Mouse (Mus musculus) gastrocnemius, postnatal 36 days (tissue): ENCODE results near the gene Alg14. TPM values are rescaled to one million over a fixed set of nuclear protein-coding genes. Genes with fewer than 3 reads are reported as not detected.

ENCODE experiments used
- DNase-seq, 2 experiments: peaks; one replicate each; pipeline ENCODE4 v3.0.0; 2022
- intact Hi-C: fragments of 180-260 bp; cut with DNase I; formaldehyde crosslinking; loops from one replicate; pipeline ENCODE4 v1.15.1; 2025
- total RNA-seq, 2 experiments: library from RNA; stranded (reverse); gene quantifications; 2 replicates each; pipeline ENCODE4 v1.2.3; 2021

Alg14 gene
- total RNA-seq, 2 experiments from 2014 or later, result 7.0 to 8.7 TPM

GRCm38 (mm10) chr3:121274010-121274409 is 17.6 kb upstream of the Alg14 start:
- DNase-seq, result no peak
- intact Hi-C loops, result no loop called here

GRCm38 (mm10) chr3:121277009-121277408 is 14.6 kb upstream of the Alg14 start:
- intact Hi-C loops, result no loop called here
- DNase-seq, result no peak

DNA sequence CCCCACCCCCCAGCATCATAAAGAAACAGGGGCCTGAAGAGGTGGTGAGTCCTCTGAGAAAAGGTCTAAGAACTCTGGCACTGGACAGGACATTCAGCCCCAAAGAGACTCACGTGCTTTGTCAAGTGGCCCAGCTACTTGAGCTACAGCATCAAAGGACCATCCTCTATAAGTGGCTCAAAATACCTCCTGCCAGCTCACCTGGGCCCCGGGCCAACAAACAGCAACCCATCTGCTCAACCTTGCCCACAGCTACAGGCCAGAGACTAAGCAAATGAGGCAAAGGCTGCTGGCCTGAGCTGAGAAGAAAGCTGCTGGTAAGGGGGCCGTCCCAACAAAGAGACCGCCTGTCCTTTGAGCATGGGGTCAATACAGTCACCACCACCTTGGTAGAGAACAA is 14.0 kb upstream of the Alg14 start:
- DNase-seq, result no peak
- intact Hi-C loops, result no loop called here

DNA sequence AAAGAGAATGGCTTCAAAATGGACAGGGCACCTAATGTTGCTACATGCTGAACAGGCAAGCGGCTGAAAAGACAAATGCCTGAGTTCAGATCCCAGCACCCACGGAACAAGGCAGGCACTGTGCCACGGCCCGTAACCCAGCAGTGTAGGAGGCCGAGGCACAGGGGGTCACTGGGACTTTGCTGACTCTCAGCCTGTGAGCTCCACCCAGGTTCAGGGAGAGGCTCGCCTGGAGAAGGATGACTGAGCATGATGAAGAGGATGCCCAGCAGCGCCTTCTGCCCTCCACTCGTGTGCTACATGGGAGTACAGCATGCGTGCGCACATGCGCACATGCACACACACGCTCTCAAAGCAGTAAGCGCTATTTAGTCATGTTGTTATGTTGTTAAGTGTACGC is 11.9 kb upstream of the Alg14 start:
- DNase-seq, result no peak
- intact Hi-C loops, result no loop called here

DNA sequence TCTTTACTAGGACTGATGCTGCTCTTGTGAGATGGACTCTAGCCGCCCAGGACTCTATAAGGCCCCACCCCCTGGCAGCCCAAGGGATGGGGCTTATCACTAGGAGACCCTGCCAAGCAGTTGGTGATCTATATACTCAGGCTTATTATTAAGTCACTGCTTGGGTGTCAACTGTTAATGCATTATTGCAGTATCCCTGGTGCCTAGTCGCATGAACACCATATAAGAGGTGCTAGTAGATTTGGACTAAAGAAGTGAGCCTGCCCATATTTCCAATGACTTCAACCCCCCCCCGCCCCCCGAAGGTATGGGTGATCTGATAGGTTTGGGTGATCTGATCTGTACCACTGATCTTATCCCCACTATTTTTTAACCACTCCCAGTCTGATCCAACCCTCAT is 8.6 kb upstream of the Alg14 start, which contains the start of gene Tmem56:
Tmem56 (minus strand) TSS at position 101 of the 400 bp plus-strand sequence.
- intact Hi-C loops, result no loop called here

DNA sequence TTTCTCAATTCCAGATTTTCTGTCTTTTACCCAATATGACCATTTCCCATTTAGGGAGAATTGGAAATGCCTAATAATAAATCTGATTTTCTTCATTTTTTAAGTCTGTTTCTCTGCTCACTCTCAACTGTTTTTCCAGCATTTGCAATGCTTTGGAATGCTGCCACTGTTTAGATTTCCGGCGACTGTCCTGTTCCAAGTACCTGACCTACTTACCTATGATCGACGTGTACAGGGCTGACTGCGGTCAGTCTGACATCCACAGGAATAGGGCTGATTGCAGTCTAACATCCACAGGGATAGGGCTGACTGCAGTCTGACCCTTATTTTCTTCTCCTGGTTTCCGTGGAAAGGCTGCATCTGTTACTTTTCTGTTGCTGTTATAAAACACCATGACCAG is 6.4 kb upstream of the Alg14 start:
- no peak for DNase-seq
- intact Hi-C loops, result no loop called here

More for the DNA sequence above, 8.6 kb upstream of the Alg14 start, which contains the start of gene Tmem56:
- no peak for DNase-seq

- no peak for DNase-seq
- intact Hi-C loops, result no loop called here
Observed at GRCm38 (mm10) chr3:121287151-121287550, 4.4 kb upstream of the Alg14 start.

GRCm38 (mm10) chr3:121290681-121291080 is 892 bp upstream of the Alg14 start:
- DNase-seq, result no peak
- intact Hi-C loops, result loop anchor here (5.0 kb wide), 1 partner anchor 118 kb away; the partner anchor contains the start of gene Rwdd3

DNA sequence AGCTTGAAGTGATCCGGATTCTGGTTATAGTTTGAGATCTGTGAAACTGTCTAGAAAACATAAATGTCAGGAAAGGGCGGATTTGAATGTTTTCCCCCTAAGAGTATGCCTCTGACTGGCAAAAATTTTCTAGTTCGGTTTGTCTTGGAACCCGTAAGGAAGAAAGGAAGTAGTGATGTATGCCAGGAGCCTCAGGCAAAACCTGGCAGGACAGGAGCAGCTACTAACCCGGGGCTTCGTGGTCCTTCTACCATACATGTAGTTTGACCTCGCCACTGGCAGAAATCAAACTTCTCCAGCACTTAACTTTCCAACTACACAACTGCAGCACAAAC is 381 bp upstream of the Alg14 start:
- intact Hi-C loops, result loop anchor here (5.0 kb wide), 1 partner anchor 119 kb away; the partner anchor contains the start of gene Rwdd3
- no peak for DNase-seq

- intact Hi-C loops, result loop anchor here (5.0 kb wide), 1 partner anchor 122 kb away; the partner anchor contains the start of gene Rwdd3
- no peak for DNase-seq
Observed at GRCm38 (mm10) chr3:121294200-121294599, 2.6 kb downstream of the Alg14 start.

DNA sequence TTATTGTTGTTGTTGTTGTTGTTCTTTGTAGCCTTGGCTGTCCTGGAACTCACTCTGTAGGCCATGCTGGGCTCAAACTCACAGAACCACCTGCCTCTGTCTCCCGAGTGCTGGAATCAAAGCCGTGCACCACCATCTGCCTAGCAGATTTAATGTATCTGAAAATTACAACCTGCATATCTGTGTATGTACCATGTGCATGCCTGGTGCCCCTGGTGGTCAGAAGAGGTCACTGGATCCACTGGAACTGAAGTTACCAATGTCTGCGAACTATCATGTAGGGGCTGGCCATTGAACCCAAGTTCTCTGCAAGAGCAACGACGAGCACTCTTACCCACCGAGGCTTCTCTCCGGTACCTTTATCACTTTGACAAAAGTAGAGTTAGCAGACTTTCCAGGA is 15.1 kb downstream of the Alg14 start:
- no peak for DNase-seq
- intact Hi-C loops, result loop anchor here (1.0 to 10.0 kb wide), 4 partner anchors 121 to 428 kb away; partner anchors contain the start of gene Cnn3

GRCm38 (mm10) chr3:121307532-121308234 is 16.1 kb downstream of the Alg14 start:
- intact Hi-C loops, result loop anchor here (1.0 to 10.0 kb wide), 4 partner anchors 120 to 427 kb away; partner anchors contain the start of gene Cnn3
- peak; percentile 62 to 69 for DNase-seq

DNA sequence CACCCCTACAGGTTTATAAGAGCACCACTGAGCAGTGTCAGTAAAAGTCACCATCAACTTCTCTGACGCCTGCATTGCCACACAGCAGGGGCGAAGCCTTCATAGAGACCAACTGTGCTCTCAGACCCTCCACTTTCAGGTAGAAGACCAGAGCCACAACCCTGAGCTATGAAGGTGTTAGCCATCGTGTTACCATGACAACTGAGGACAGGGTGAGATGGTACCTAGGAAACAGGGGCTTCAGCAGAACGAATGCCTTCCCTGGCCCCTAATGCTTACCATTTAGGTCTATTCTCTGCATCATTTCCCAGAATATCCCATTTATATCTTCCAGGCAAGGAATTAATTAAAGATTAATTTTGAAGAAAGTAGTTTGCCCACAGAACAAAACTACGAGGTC is 17.4 kb downstream of the Alg14 start:
- no peak for DNase-seq
- intact Hi-C loops, result loop anchor here (5.0 to 10.0 kb wide), 3 partner anchors 118 to 426 kb away; partner anchors contain the start of gene Cnn3

GRCm38 (mm10) chr3:121309429-121309828 is 17.9 kb downstream of the Alg14 start:
- intact Hi-C loops, result loop anchor here (5.0 to 10.0 kb wide), 3 partner anchors 118 to 425 kb away; partner anchors contain the start of gene Cnn3
- DNase-seq, result no peak

- DNase-seq, result no peak
- intact Hi-C loops, result loop anchor here (5.0 to 10.0 kb wide), 3 partner anchors 117 to 425 kb away; partner anchors contain the start of gene Cnn3
Observed at GRCm38 (mm10) chr3:121309896-121310714, 18.5 kb downstream of the Alg14 start.

DNA sequence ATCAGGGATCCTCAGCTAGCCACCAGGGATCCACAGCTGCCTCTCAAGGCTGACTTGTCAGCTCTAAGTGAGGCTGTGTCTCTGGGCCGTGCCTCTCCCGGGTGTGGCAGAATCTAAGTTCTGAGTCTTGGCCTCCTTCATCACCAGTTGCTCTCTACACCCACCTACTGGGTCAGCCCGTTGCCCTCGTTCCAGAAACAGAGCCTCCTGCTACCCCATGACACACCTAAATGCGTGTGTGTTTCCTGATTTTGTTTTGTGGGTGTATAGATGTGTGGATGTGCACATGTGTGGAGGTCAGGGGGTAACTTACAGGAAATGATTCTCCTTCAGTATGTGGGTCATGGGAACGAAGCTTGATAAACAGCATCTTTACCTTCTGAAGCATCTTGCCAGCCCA is 20.9 kb downstream of the Alg14 start:
- intact Hi-C loops, result no loop called here
- DNase-seq, result no peak

- no peak for DNase-seq
- intact Hi-C loops, result no loop called here
Observed at GRCm38 (mm10) chr3:121312979-121313378, 21.4 kb downstream of the Alg14 start.

DNA sequence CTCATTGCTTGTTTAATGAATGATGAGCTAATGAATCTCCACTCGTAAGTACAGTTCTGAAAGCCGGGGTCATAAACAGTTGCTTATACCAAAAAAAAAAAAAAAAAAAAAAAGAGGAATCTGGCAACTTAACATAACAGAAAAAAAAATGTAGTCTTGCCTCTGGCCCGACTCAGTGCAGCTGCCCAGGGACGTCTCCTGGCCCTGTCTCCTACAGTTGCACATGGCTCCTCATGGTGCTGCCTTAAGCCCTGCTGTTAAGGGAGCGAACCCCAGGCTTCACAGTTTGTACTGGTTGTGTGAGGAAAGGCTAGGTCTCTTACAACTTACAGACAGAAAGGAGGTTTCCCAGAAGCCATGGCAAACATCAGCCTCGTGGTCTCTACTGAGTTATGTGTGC is 22.6 kb downstream of the Alg14 start:
- intact Hi-C loops, result no loop called here
- DNase-seq, result no peak

DNA sequence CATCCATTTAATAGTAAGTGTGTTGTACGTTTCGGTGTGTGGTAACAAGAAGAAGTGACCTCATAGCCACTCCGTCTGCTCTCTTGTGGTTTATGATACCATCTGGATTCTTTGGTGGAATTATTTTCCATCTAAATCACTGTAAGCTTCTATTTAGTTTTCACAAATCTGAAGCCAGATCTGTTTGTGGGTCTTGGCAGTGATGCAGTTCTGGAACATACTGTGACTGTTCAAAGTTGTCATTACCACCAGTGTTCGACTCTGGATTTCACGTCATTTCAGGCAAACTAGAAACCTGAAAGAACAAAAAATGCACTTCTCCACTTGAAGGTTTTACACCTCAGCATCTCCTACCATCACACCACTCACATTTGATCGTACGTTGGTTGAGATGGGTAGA is 23.9 kb downstream of the Alg14 start:
- no peak for DNase-seq
- intact Hi-C loops, result no loop called here

GRCm38 (mm10) chr3:121319906-121320305 is 28.3 kb downstream of the Alg14 start:
- no peak for DNase-seq
- intact Hi-C loops, result no loop called here

DNA sequence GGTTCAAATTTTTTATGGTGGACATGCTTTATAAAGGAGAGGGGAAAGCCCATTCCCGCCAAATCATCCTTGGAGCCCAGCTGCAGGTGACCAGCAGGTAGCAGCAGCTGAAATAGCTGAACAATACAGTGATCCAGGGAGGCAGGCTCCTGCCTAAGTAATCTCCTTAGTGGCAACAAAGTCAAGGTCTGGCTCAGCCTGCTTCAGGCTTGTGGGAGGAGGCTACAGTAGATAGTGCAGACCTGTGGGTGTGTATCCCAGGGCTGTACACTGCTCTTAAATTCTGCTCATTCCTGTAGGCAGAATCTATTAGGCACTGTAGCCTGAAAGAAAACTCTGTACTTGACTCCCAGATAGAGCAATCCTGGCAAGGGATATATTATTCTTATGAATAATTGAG is 29.3 kb downstream of the Alg14 start:
- DNase-seq, result no peak
- intact Hi-C loops, result no loop called here
